Mouse (Mus musculus) forebrain, embryonic 11.5 days (tissue): Measurements from ENCODE around the gene Cyp4f37. TPM values are rescaled to one million over a fixed set of nuclear protein-coding genes. Genes with fewer than 3 reads are reported as not detected.
"Not testable (repeated sequence)": the region's sequence is repeated elsewhere in the genome, so short reads cannot be mapped to it uniquely, and the experiment has no call there.

Experiments
- ATAC-seq: fragments of 200-750 bp; cut with Nextera tagmentation; replicated peaks from 2 replicates; pipeline ENCODE4 v1.8.0; 2017; ENCODE audit warnings: moderate TSS enrichment; ENCODE audit not compliant: low FRiP score
- DNase-seq: peaks from one replicate; pipeline ENCODE4 v3.0.0-alpha.2; 2017; ENCODE audit warnings: low spot score
- H3K27ac ChIP-seq: fragments of 300-500 bp; sonication (generic); 2 replicates; pipeline ENCODE4 v1.5.1; 2014; ENCODE audit warnings: low read depth, low read length
- H3K27me3 ChIP-seq: fragments of 300-500 bp; sonication (generic); 2 replicates; pipeline ENCODE4 v1.6.1; 2014; ENCODE audit warnings: mild to moderate bottlenecking, low read length, mixed read lengths; ENCODE audit not compliant: control insufficient read depth, insufficient read depth
- H3K36me3 ChIP-seq: fragments of 300-500 bp; sonication (generic); 2 replicates; pipeline ENCODE4 v1.6.1; 2014; ENCODE audit warnings: mild to moderate bottlenecking, low read length, moderate library complexity, mixed read lengths; ENCODE audit not compliant: control insufficient read depth, insufficient read depth
- H3K4me1 ChIP-seq: fragments of 300-500 bp; sonication (generic); replicated peaks from 2 replicates; pipeline ENCODE4 v1.6.1; 2014; ENCODE audit warnings: low read length, mixed read lengths; ENCODE audit not compliant: control insufficient read depth, insufficient read depth
- H3K4me2 ChIP-seq: fragments of 300-500 bp; sonication (generic); 2 replicates; pipeline ENCODE4 v1.6.1; 2014; ENCODE audit warnings: low read depth, mild to moderate bottlenecking, low read length, moderate library complexity, mixed read lengths; ENCODE audit not compliant: severe bottlenecking
- H3K4me3 ChIP-seq: fragments of 300-500 bp; sonication (generic); 2 replicates; pipeline ENCODE4 v1.5.1; 2014; ENCODE audit warnings: low read depth, low read length
- H3K9ac ChIP-seq: fragments of 300-500 bp; sonication (generic); 2 replicates; pipeline ENCODE4 v1.6.1; 2014; ENCODE audit warnings: low read length
- H3K9me3 ChIP-seq: fragments of 300-500 bp; sonication (generic); 2 replicates; pipeline ENCODE4 v1.6.1; 2016; ENCODE audit warnings: low read length, mixed read lengths; ENCODE audit not compliant: control insufficient read depth
- WGBS: fragments of 180-500 bp; shearing (Covaris S2); extraction: QIAGEN DNeasy Blood & Tissue Kit; methylation state at CpG from one replicate; pipeline ENCODE4 v1.1.7; 2014; 5-methylcytosine and 5-hydroxymethylcytosine counted together
- polyA plus RNA-seq: library from polyadenylated mRNA; unstranded; fragments of >200 nt; fragmentation: Nextera tagmentation; extraction: Ambion mirVana; gene quantifications from 2 replicates; pipeline ENCODE4 v1.2.1, GENCODE M21; 2014

Gene Cyp4f37
- polyA plus RNA-seq, 1 experiment from 2014 or later, result not detected

- WGBS, result 83% methylated on average over 7 of the region's 7 CpGs
- not testable (repeated sequence) for H3K36me3 ChIP-seq, H3K9me3 ChIP-seq, DNase-seq, ATAC-seq, H3K4me3 ChIP-seq, H3K4me2 ChIP-seq, H3K27me3 ChIP-seq, H3K4me1 ChIP-seq, H3K27ac ChIP-seq, H3K9ac ChIP-seq
These were observed 8.6 kb downstream of the Cyp4f37 start for GRCm38 (mm10) chr17:32629726-32630125.

- no peaks in the 10 kb centered on the region for H3K9me3 ChIP-seq
- no peak for DNase-seq
- H3K4me2 ChIP-seq, result no peak overlapping the region
- no peak overlapping the region for H3K27ac ChIP-seq
- no peak overlapping the region for H3K9ac ChIP-seq
- no peak for ATAC-seq
- H3K4me3 ChIP-seq, result no peak overlapping the region
- no peaks in the 10 kb centered on the region; the same call in 1 of the 2 replicates for H3K4me1 ChIP-seq
- 80% methylated on average over 3 of the region's 3 CpGs for WGBS
- H3K27me3 ChIP-seq, result no peaks in the 10 kb centered on the region
- H3K36me3 ChIP-seq, result no peaks in the 10 kb centered on the region
These were observed 10.8 kb downstream of the Cyp4f37 start for GRCm38 (mm10) chr17:32631936-32632335.

GRCm38 (mm10) chr17:32634242-32634971, 13.3 kb downstream of the Cyp4f37 start:
- not testable (repeated sequence) for H3K27me3 ChIP-seq, H3K4me1 ChIP-seq, DNase-seq, H3K9me3 ChIP-seq, H3K36me3 ChIP-seq, H3K27ac ChIP-seq
- WGBS, result 86% methylated on average over 9 of the region's 9 CpGs
- peak; percentile 15; the same call in 1 of the 2 replicates for ATAC-seq
- peak overlapping the region; percentile 33 for H3K4me3 ChIP-seq
- peak overlapping the region; percentile 56 for H3K4me2 ChIP-seq
- peak overlapping the region; percentile 54 for H3K9ac ChIP-seq

GRCm38 (mm10) chr17:32634972-32635314, 13.8 kb downstream of the Cyp4f37 start:
- ATAC-seq (peak; percentile 67), DNase-seq (peak; percentile 94)
- 2% methylated on average over 17 of the region's 17 CpGs for WGBS
- H3K4me1 ChIP-seq, result no peaks in the 10 kb centered on the region; the same call in 1 of the 2 replicates
- no peaks in the 10 kb centered on the region for H3K27me3 ChIP-seq
- H3K9me3 ChIP-seq, result no peaks in the 10 kb centered on the region
- no peak overlapping the region for H3K27ac ChIP-seq
- H3K4me2 ChIP-seq, result peak overlapping the region; percentile 56
- no peaks in the 10 kb centered on the region for H3K36me3 ChIP-seq
- H3K9ac ChIP-seq, result peak overlapping the region; percentile 54
- H3K4me3 ChIP-seq, result peak overlapping the region; percentile 33

GRCm38 (mm10) chr17:32636341-32636740, 15.2 kb downstream of the Cyp4f37 start:
- Histone ChIP-seq H3K9me3 (no peaks in the 10 kb centered on the region), H3K27ac (no peak overlapping the region), H3K27me3 (no peaks in the 10 kb centered on the region), H3K4me1 (no peaks in the 10 kb centered on the region; the same call in 1 of the 2 replicates), H3K9ac (no peak overlapping the region), H3K4me3 (no peak overlapping the region), H3K36me3 (no peaks in the 10 kb centered on the region), H3K4me2 (no peak overlapping the region)
- ATAC-seq (no peak), DNase-seq (no peak)
- 60% methylated on average over 3 of the region's 3 CpGs for WGBS

- H3K36me3 ChIP-seq, result no peaks in the 10 kb centered on the region
- WGBS, result 95% methylated on average over 2 of the region's 2 CpGs
- ATAC-seq (no peak), DNase-seq (no peak)
- H3K9me3 ChIP-seq, result no peaks in the 10 kb centered on the region
- no peak overlapping the region for H3K4me3 ChIP-seq
- H3K9ac ChIP-seq, result no peak overlapping the region
- no peaks in the 10 kb centered on the region; the same call in 1 of the 2 replicates for H3K4me1 ChIP-seq
- H3K4me2 ChIP-seq, result no peak overlapping the region
- no peak overlapping the region for H3K27ac ChIP-seq
- no peaks in the 10 kb centered on the region for H3K27me3 ChIP-seq
These were observed 16.0 kb downstream of the Cyp4f37 start for GRCm38 (mm10) chr17:32637151-32637550.

GRCm38 (mm10) chr17:32646631-32647030, 25.5 kb downstream of the Cyp4f37 start:
- ATAC-seq, result no peak
- no peaks in the 10 kb centered on the region for H3K4me1 ChIP-seq
- DNase-seq, result no peak
- H3K36me3 ChIP-seq, result no peaks in the 10 kb centered on the region
- H3K27me3 ChIP-seq, result no peaks in the 10 kb centered on the region
- H3K27ac ChIP-seq, result no peak overlapping the region
- no peaks in the 10 kb centered on the region for H3K9me3 ChIP-seq
- WGBS, result 91% methylated on average over 4 of the region's 4 CpGs
- no peak overlapping the region for H3K9ac ChIP-seq
- no peak overlapping the region for H3K4me3 ChIP-seq
- no peak overlapping the region for H3K4me2 ChIP-seq

GRCm38 (mm10) chr17:32653860-32654259, 32.8 kb downstream of the Cyp4f37 start:
- Histone ChIP-seq H3K36me3 (no peaks in the 10 kb centered on the region), H3K4me2 (no peak overlapping the region), H3K4me3 (no peak overlapping the region), H3K9me3 (no peaks in the 10 kb centered on the region), H3K27me3 (no peaks in the 10 kb centered on the region), H3K9ac (no peak overlapping the region), H3K27ac (no peak overlapping the region), H3K4me1 (no peaks in the 10 kb centered on the region)
- no peak for DNase-seq
- WGBS, result 90% methylated on average over 4 of the region's 4 CpGs
- ATAC-seq, result no peak

- Histone ChIP-seq H3K36me3 (no peaks in the 10 kb centered on the region), H3K4me1 (no peaks in the 10 kb centered on the region), H3K9me3 (no peaks in the 10 kb centered on the region), H3K9ac (no peak overlapping the region), H3K27me3 (no peaks in the 10 kb centered on the region), H3K27ac (no peak overlapping the region), H3K4me3 (no peak overlapping the region), H3K4me2 (no peak overlapping the region)
- ATAC-seq (no peak), DNase-seq (no peak)
- 81% methylated on average over 3 of the region's 3 CpGs for WGBS
These were observed 35.9 kb downstream of the Cyp4f37 start for GRCm38 (mm10) chr17:32657041-32657440.
